Mouse (Mus musculus): Measurements from ENCODE around the gene Gm49361.

DNA sequence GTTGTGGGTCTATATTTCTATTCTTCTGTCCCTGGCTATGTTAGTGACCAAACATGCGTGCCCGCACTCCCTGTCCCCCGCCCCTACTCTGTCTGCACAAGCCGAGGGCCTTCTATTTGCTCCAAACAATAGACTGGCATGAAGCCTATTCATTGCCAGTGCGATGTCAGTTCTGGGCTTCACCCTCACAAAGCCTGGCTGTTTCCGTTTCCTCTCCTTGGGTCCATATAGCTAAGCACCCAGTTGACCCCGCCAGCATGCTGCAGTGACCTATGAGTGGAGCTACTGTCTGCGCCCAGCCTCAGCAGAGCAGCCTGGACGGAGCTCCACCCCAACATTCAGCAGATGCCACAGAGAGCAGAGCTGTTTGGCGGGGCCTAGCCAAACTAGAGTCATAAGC is 36.7 kb downstream of the Gm49361 start:
- TF ChIP-seq CTCF (IDR thresholded peaks at IDR 0.05; ENCODE audit: low read depth) (no peak), EP300 (IDR thresholded peaks at IDR 0.05; ENCODE audit: low read depth) (no peak)
